Mouse (Mus musculus): ENCODE results near the gene Fbln7. TPM values are rescaled to one million over a fixed set of nuclear protein-coding genes. Genes with fewer than 3 reads are reported as not detected.

Fbln7 gene
- total and polyA plus RNA-seq, 3 experiments: not detected

- TF ChIP-seq JUND (IDR thresholded peaks at IDR 0.05; ENCODE audit: low read depth, low read length): no peak
- no peak for TF ChIP-seq ZC3H11A (IDR thresholded peaks at IDR 0.05; ENCODE audit: low read depth, low read length)
- no peak for TF ChIP-seq SMC3 (IDR thresholded peaks at IDR 0.05; ENCODE audit: low read depth, low read length)
- TF ChIP-seq ZMIZ1 (IDR thresholded peaks at IDR 0.05; ENCODE audit: low read depth, low read length): no peak
- no peak for TF ChIP-seq BHLHE40 (IDR thresholded peaks at IDR 0.05; ENCODE audit: borderline replicate concordance, low read depth, low read length)
- no peak for TF ChIP-seq POLR2A (IDR thresholded peaks at IDR 0.05; ENCODE audit: control insufficient read depth in 1 of 2, insufficient read depth in 1 of 2, low read depth in 1 of 2, low read length in 2 of 2, poor library complexity in 1 of 2)
These were observed 20.3 kb upstream of the Fbln7 start (continued) for GRCm38 (mm10) chr2:128842437-128842836.

- Histone ChIP-seq H3K79me2 (ENCODE audit: control insufficient read depth, insufficient read depth, low read length, poor library complexity) (no peaks in the 10 kb centered on the region), H3K27ac (ENCODE audit: control insufficient read depth, low read depth, low read length) (no peak overlapping the region), H3K27me3 (ENCODE audit: control insufficient read depth in 1 of 2, insufficient read depth in 2 of 2, low read length in 2 of 2) (no peaks in the 10 kb centered on the region), H3K4me1 (ENCODE audit: control insufficient read depth in 1 of 2, insufficient read depth in 2 of 2, low read length in 2 of 2) (peaks cover 0 to 4% of the 10 kb centered on the region in 2 experiments; a peak in 1 of 4 replicates), H3K36me3 (ENCODE audit: control insufficient read depth in 1 of 2, insufficient read depth in 2 of 2, low read length in 2 of 2) (peaks cover 0 to 4% of the 10 kb centered on the region in 2 experiments; a peak in 1 of 4 replicates), H3K4me3 (ENCODE audit: control insufficient read depth in 1 of 2, insufficient read depth in 1 of 2, low read depth in 2 of 2, low read length in 2 of 2) (no peak overlapping the region), H3K9me3 (replicated peaks; ENCODE audit: insufficient read depth, low read length) (no peaks in the 10 kb centered on the region), H3K9ac (ENCODE audit: control insufficient read depth, low read depth, low read length, poor library complexity, severe bottlenecking) (no peak overlapping the region)
- TF ChIP-seq UBTF (IDR thresholded peaks at IDR 0.05; ENCODE audit: borderline replicate concordance, insufficient read depth, low read depth, low read length) (no peak), EP300 (IDR thresholded peaks at IDR 0.05; ENCODE audit: low read depth in 1 of 2, low read length in 2 of 2) (no peak), MYB (IDR thresholded peaks at IDR 0.05; ENCODE audit: low read depth, low read length) (no peak), NRF1 (IDR thresholded peaks at IDR 0.05; ENCODE audit: insufficient read depth, low read depth, low read length, poor library complexity, severe bottlenecking) (no peak), GABPA (IDR thresholded peaks at IDR 0.05; ENCODE audit: low read depth, low read length) (no peak), ZNF384 (IDR thresholded peaks at IDR 0.05; ENCODE audit: low read depth, low read length) (no peak), SIN3A (IDR thresholded peaks at IDR 0.05; ENCODE audit: low read length) (no peak), ZKSCAN1 (IDR thresholded peaks at IDR 0.05; ENCODE audit: low read depth, low read length) (no peak), ETS1 (IDR thresholded peaks at IDR 0.05; ENCODE audit: low read depth, low read length) (no peak), MAZ (IDR thresholded peaks at IDR 0.05; ENCODE audit: low read depth, low read length) (no peak), KAT2A (conservative IDR thresholded peaks at IDR 0.05; ENCODE audit: low read depth, low read length) (no peak), MAFK (IDR thresholded peaks at IDR 0.05; ENCODE audit: borderline replicate concordance, low read depth, low read length) (no peak), TBP (IDR thresholded peaks at IDR 0.05; ENCODE audit: low read depth, low read length) (no peak), CHD1 (IDR thresholded peaks at IDR 0.05; ENCODE audit: low read depth, low read length) (no peak)
- no peak for DNase-seq (ENCODE audit: low read depth, low spot score)
These were observed 12.7 kb upstream of the Fbln7 start for GRCm38 (mm10) chr2:128850036-128850435.
